Mouse (Mus musculus): ENCODE results near the gene Epb41l4b.

Epb41l4b gene

GRCm38 (mm10) chr4:57060319-57060831 is 82.9 kb downstream of the Epb41l4b start:
- DNase-seq (ENCODE audit: low spot score) = no peak

- DNase-seq (ENCODE audit: low spot score) = no peak
Measured at GRCm38 (mm10) chr4:57058623-57059022, 84.6 kb downstream of the Epb41l4b start.

- DNase-seq (ENCODE audit: low spot score) = no peak
Measured at GRCm38 (mm10) chr4:57057637-57058036, 85.6 kb downstream of the Epb41l4b start.

GRCm38 (mm10) chr4:57055635-57056034 is 87.6 kb downstream of the Epb41l4b start:
- no peak for DNase-seq (ENCODE audit: low spot score)

GRCm38 (mm10) chr4:57049281-57049921 is 93.8 kb downstream of the Epb41l4b start:
- no peak for DNase-seq (ENCODE audit: low spot score)

- DNase-seq (ENCODE audit: low spot score) = no peak
Measured at GRCm38 (mm10) chr4:57048566-57048965, 94.7 kb downstream of the Epb41l4b start.

GRCm38 (mm10) chr4:57046160-57046571 is 97.1 kb downstream of the Epb41l4b start:
- DNase-seq (ENCODE audit: low spot score) = no peak

- no peak for DNase-seq (ENCODE audit: low spot score)
Measured at GRCm38 (mm10) chr4:57043621-57044020, 99.6 kb downstream of the Epb41l4b start.

- DNase-seq (ENCODE audit: low spot score) = no peak
Measured at GRCm38 (mm10) chr4:57041661-57042060, 101.6 kb downstream of the Epb41l4b start.

- DNase-seq (ENCODE audit: low spot score) = no peak
Measured at GRCm38 (mm10) chr4:57041211-57041610, 102.0 kb downstream of the Epb41l4b start.

GRCm38 (mm10) chr4:57040481-57040880 is 102.8 kb downstream of the Epb41l4b start:
- no peak for DNase-seq (ENCODE audit: low spot score)

GRCm38 (mm10) chr4:57039127-57040031 is 103.9 kb downstream of the Epb41l4b start:
- DNase-seq (ENCODE audit: low spot score) = no peak

- no peak for DNase-seq (ENCODE audit: low spot score)
Measured at GRCm38 (mm10) chr4:57037554-57037953, 105.7 kb downstream of the Epb41l4b start.

- DNase-seq (ENCODE audit: low spot score) = no peak
Measured at GRCm38 (mm10) chr4:57034169-57034568, 109.1 kb downstream of the Epb41l4b start.

GRCm38 (mm10) chr4:57031440-57031839 is 111.8 kb downstream of the Epb41l4b start:
- DNase-seq (ENCODE audit: low spot score) = no peak

- DNase-seq (ENCODE audit: low spot score) = no peak
Measured at GRCm38 (mm10) chr4:57027954-57028353, 115.3 kb downstream of the Epb41l4b start.

- DNase-seq (ENCODE audit: low spot score) = no peak
Measured at GRCm38 (mm10) chr4:57023527-57023926, 119.7 kb downstream of the Epb41l4b start.

GRCm38 (mm10) chr4:57021288-57021687 is 121.9 kb downstream of the Epb41l4b start:
- no peak for DNase-seq (ENCODE audit: low spot score)

- DNase-seq (ENCODE audit: low spot score) = peak; percentile 39
Measured at GRCm38 (mm10) chr4:57017229-57017628, 126.0 kb downstream of the Epb41l4b start.

- DNase-seq (ENCODE audit: low spot score) = no peak
Measured at GRCm38 (mm10) chr4:57016366-57017171, 126.7 kb downstream of the Epb41l4b start.

- no peak for DNase-seq (ENCODE audit: low spot score)
Measured at GRCm38 (mm10) chr4:57015032-57015431, 128.2 kb downstream of the Epb41l4b start.

- DNase-seq (ENCODE audit: low spot score) = no peak
Measured at GRCm38 (mm10) chr4:57011454-57012046, 131.7 kb downstream of the Epb41l4b start.
